Mouse (Mus musculus) left cerebral cortex, adult 8-10 months (tissue): Measurements from ENCODE around the gene Slc1a7. TPM values are rescaled to one million over a fixed set of nuclear protein-coding genes. Genes with fewer than 3 reads are reported as not detected.
A peak's percentile ranks its signal among the peaks of the same experiment; 100 is the strongest.

Experiments
- DNase-seq, 2 experiments: peaks; one replicate each; pipeline ENCODE4 v3.0.0; 2022; ENCODE audit warnings: low spot score in 2 of 2
- total RNA-seq, 4 experiments: library from RNA; stranded (reverse); gene quantifications; 2 replicates each; pipeline ENCODE4 v1.2.4; 2022

Gene Slc1a7
- under 1 TPM in 3 of 4 experiments, not detected in 1; 0.24 to 0.42 (median 0.27) TPM for total RNA-seq

GRCm38 (mm10) chr4:107967966-107968682, at the start of gene Slc1a7:
Slc1a7 (plus strand) TSS chr4:107968332.
- no peak for DNase-seq

- no peak for DNase-seq
These were observed 47.8 kb upstream of the Slc1a7 start for GRCm38 (mm10) chr4:107920336-107920735.

GRCm38 (mm10) chr4:107921152-107921695, 46.9 kb upstream of the Slc1a7 start:
- no peak for DNase-seq

GRCm38 (mm10) chr4:107921952-107922351, 46.2 kb upstream of the Slc1a7 start:
- no peak for DNase-seq

- DNase-seq, result peak; percentile 42 to 79
These were observed 44.9 kb upstream of the Slc1a7 start, which contains the start of gene Cpt2 for GRCm38 (mm10) chr4:107923145-107923802. Cpt2 (minus strand) TSS chr4:107923610.

- no peak for DNase-seq
These were observed 44.3 kb upstream of the Slc1a7 start for GRCm38 (mm10) chr4:107923803-107924194.

GRCm38 (mm10) chr4:107928269-107928668, 39.9 kb upstream of the Slc1a7 start:
- DNase-seq, result no peak

GRCm38 (mm10) chr4:107928726-107929125, 39.4 kb upstream of the Slc1a7 start:
- no peak for DNase-seq

- no peak for DNase-seq
These were observed 36.7 kb upstream of the Slc1a7 start for GRCm38 (mm10) chr4:107931453-107931852.

GRCm38 (mm10) chr4:107933239-107933638, 34.9 kb upstream of the Slc1a7 start:
- no peak for DNase-seq

- no peak for DNase-seq
These were observed 32.9 kb upstream of the Slc1a7 start for GRCm38 (mm10) chr4:107935254-107935653.

GRCm38 (mm10) chr4:107937338-107937737, 30.8 kb upstream of the Slc1a7 start:
- peak; percentile 32 to 60 for DNase-seq

- no peak for DNase-seq
These were observed 30.0 kb upstream of the Slc1a7 start for GRCm38 (mm10) chr4:107938124-107938523.

- no peak for DNase-seq
These were observed 25.4 kb upstream of the Slc1a7 start for GRCm38 (mm10) chr4:107942741-107943140.

GRCm38 (mm10) chr4:107944141-107944540, 24.0 kb upstream of the Slc1a7 start:
- no peak for DNase-seq

- DNase-seq, result no peak
These were observed 18.2 kb upstream of the Slc1a7 start for GRCm38 (mm10) chr4:107949918-107950317.

- no peak for DNase-seq
These were observed 15.3 kb upstream of the Slc1a7 start for GRCm38 (mm10) chr4:107952845-107953244.

- DNase-seq, result no peak
These were observed 12.4 kb upstream of the Slc1a7 start for GRCm38 (mm10) chr4:107955691-107956090.

GRCm38 (mm10) chr4:107958487-107958886, 9.6 kb upstream of the Slc1a7 start:
- no peak for DNase-seq

GRCm38 (mm10) chr4:107962044-107962732, 5.9 kb upstream of the Slc1a7 start:
- no peak for DNase-seq

GRCm38 (mm10) chr4:107962792-107963191, 5.3 kb upstream of the Slc1a7 start:
- no peak for DNase-seq
